Mouse (Mus musculus): Measurements from ENCODE around the gene Mau2. TPM values are rescaled to one million over a fixed set of nuclear protein-coding genes. Genes with fewer than 3 reads are reported as not detected.

The Mau2 gene
- polyA plus RNA-seq (2014; fragmentation: Illumina TruSeq; extraction: RNeasy Lipid Tissue Mini Kit (QIAGEN cat#74804); ENCODE audit: insufficient read depth, low read depth, low replicate concordance), result 17.0 TPM

GRCm38 (mm10) chr8:70042583-70043455 is at the start of gene Mau2, which contains the start of gene Sugp1:
TSS of gene Mau2 (minus strand) at chr8:70042734.
TSS of gene Sugp1 (plus strand) at chr8:70042813.

GRCm38 (mm10) chr8:70083285-70083684 is 40.8 kb upstream of the Mau2 start, which contains the start of gene Hapln4:
TSS of gene Hapln4 (plus strand) at chr8:70083457.

DNA sequence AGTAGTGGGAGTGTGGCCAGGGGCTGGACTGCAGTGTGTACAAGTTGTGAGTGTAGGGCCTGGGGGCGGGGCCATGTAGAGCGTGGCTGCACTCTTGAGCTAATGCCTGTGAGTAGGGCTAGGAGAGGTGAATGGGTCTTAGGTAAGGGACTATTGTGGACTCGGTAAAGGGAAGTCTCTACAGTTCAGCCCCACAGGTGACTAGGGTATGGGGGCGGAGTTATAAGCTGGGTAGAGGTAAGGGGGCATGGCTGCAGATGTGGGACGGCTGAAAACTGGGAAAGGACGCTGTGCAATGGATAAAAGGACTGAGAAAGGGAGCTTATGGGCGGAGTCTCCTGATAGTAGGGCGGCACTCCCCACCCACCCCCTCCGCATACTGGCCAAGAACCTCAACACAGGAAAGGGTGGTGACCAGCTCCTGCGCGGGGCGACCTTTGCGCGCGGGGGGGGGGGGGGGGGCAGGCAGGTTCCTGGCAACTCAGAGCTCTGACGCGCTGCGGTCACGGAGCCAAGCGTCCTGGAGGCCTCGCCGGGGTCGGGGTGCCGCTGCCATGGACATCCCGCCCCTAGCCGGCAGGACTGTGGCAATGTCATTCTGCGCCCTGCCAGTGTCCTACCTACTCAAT is 30.0 kb upstream of the Mau2 start, which contains the start of gene Tm6sf2:
Tm6sf2 (plus strand) TSS at position 484 of the 629 bp plus-strand sequence.

DNA sequence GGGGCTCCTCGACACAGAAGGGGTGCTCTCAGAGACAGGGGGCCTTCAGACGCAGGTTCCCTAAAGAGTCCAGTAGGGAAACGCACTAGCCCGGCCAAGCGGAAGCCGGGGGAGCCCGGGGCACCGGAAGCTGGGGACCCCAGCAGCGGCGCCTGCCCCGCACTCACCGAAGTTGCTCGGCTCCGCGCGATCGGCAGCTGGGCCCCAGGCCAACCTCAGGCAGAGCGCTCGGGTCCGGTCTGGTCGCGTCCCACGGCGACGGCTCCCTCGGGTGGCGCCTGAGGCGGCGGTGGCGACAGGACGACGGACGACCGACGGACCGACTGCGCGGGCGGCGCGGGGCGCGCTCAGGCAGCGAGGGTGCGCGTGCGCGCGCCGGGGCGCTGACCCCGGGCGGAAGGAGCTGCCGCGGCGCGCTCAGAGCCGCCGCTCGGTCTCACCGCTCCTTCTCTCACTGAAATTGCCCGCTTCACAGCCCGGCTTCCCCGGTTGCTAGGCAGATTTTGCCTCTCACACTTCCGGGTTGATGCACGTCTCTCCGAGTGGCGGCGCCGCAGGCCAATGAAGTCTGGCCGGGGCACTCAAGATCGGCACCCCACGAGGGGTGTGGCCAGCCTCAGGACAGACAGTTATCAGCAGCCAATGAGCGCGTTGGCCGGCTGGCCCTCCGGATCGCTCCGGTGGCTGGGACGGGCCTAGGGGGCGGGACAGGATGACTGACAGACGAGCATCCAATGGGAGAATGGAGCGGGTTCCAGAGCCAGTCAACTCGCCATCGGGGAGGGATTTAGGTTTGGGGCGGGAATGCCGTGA is 46.6 kb downstream of the Mau2 start, which contains the start of gene Gatad2a:
Gatad2a (minus strand) TSS at position 609 of the 813 bp plus-strand sequence.

Other genes starting within 250 kb of the Mau2 start
- gene Gmip, start 234.1 kb downstream of the Mau2 start, polyA plus RNA-seq (2014; fragmentation: Illumina TruSeq; extraction: RNeasy Lipid Tissue Mini Kit (QIAGEN cat#74804); ENCODE audit: insufficient read depth, low read depth, low replicate concordance), result 12.9 TPM
- 1.1 TPM for gene Lpar2, start 220.3 kb downstream of the Mau2 start, polyA plus RNA-seq (2014; fragmentation: Illumina TruSeq; extraction: RNeasy Lipid Tissue Mini Kit (QIAGEN cat#74804); ENCODE audit: insufficient read depth, low read depth, low replicate concordance)
- gene Pbx4, start 210.2 kb downstream of the Mau2 start, polyA plus RNA-seq (2014; fragmentation: Illumina TruSeq; extraction: RNeasy Lipid Tissue Mini Kit (QIAGEN cat#74804); ENCODE audit: insufficient read depth, low read depth, low replicate concordance), result 2.6 TPM
- gene Cilp2, start 155.0 kb downstream of the Mau2 start, polyA plus RNA-seq (2014; fragmentation: Illumina TruSeq; extraction: RNeasy Lipid Tissue Mini Kit (QIAGEN cat#74804); ENCODE audit: insufficient read depth, low read depth, low replicate concordance), result 0.38 TPM
- 0.35 TPM for gene Tssk6, start 140.6 kb downstream of the Mau2 start, polyA plus RNA-seq (2014; fragmentation: Illumina TruSeq; extraction: RNeasy Lipid Tissue Mini Kit (QIAGEN cat#74804); ENCODE audit: insufficient read depth, low read depth, low replicate concordance)
- 137 TPM for gene Ndufa13, start 140.2 kb downstream of the Mau2 start, polyA plus RNA-seq (2014; fragmentation: Illumina TruSeq; extraction: RNeasy Lipid Tissue Mini Kit (QIAGEN cat#74804); ENCODE audit: insufficient read depth, low read depth, low replicate concordance)
- 2.1 TPM for gene Yjefn3, start 140.0 kb downstream of the Mau2 start, polyA plus RNA-seq (2014; fragmentation: Illumina TruSeq; extraction: RNeasy Lipid Tissue Mini Kit (QIAGEN cat#74804); ENCODE audit: insufficient read depth, low read depth, low replicate concordance)
- 24.1 TPM for gene Gatad2a, start 46.4 kb downstream of the Mau2 start, polyA plus RNA-seq (2014; fragmentation: Illumina TruSeq; extraction: RNeasy Lipid Tissue Mini Kit (QIAGEN cat#74804); ENCODE audit: insufficient read depth, low read depth, low replicate concordance)
- 13.9 TPM for gene Sugp1, start 79 bp upstream of the Mau2 start, polyA plus RNA-seq (2014; fragmentation: Illumina TruSeq; extraction: RNeasy Lipid Tissue Mini Kit (QIAGEN cat#74804); ENCODE audit: insufficient read depth, low read depth, low replicate concordance)
- 1.8 TPM for gene Tm6sf2, start 30.2 kb upstream of the Mau2 start, polyA plus RNA-seq (2014; fragmentation: Illumina TruSeq; extraction: RNeasy Lipid Tissue Mini Kit (QIAGEN cat#74804); ENCODE audit: insufficient read depth, low read depth, low replicate concordance)
- not detected for gene Hapln4, start 40.7 kb upstream of the Mau2 start, polyA plus RNA-seq (2014; fragmentation: Illumina TruSeq; extraction: RNeasy Lipid Tissue Mini Kit (QIAGEN cat#74804); ENCODE audit: insufficient read depth, low read depth, low replicate concordance)
- gene Ncan, start 78.1 kb upstream of the Mau2 start, polyA plus RNA-seq (2014; fragmentation: Illumina TruSeq; extraction: RNeasy Lipid Tissue Mini Kit (QIAGEN cat#74804); ENCODE audit: insufficient read depth, low read depth, low replicate concordance), result not detected
- 20.7 TPM for gene Nr2c2ap, start 88.6 kb upstream of the Mau2 start, polyA plus RNA-seq (2014; fragmentation: Illumina TruSeq; extraction: RNeasy Lipid Tissue Mini Kit (QIAGEN cat#74804); ENCODE audit: insufficient read depth, low read depth, low replicate concordance)
- 15.4 TPM for gene Rfxank, start 96.4 kb upstream of the Mau2 start, polyA plus RNA-seq (2014; fragmentation: Illumina TruSeq; extraction: RNeasy Lipid Tissue Mini Kit (QIAGEN cat#74804); ENCODE audit: insufficient read depth, low read depth, low replicate concordance)
- gene Borcs8, start 96.8 kb upstream of the Mau2 start, polyA plus RNA-seq (2014; fragmentation: Illumina TruSeq; extraction: RNeasy Lipid Tissue Mini Kit (QIAGEN cat#74804); ENCODE audit: insufficient read depth, low read depth, low replicate concordance), result 30.0 TPM
- gene Mef2b, start 97.0 kb upstream of the Mau2 start, polyA plus RNA-seq (2014; fragmentation: Illumina TruSeq; extraction: RNeasy Lipid Tissue Mini Kit (QIAGEN cat#74804); ENCODE audit: insufficient read depth, low read depth, low replicate concordance), result 0.18 TPM
- 27.7 TPM for gene Tmem161a, start 129.6 kb upstream of the Mau2 start, polyA plus RNA-seq (2014; fragmentation: Illumina TruSeq; extraction: RNeasy Lipid Tissue Mini Kit (QIAGEN cat#74804); ENCODE audit: insufficient read depth, low read depth, low replicate concordance)
- 5.3 TPM for gene Slc25a42, start 169.6 kb upstream of the Mau2 start, polyA plus RNA-seq (2014; fragmentation: Illumina TruSeq; extraction: RNeasy Lipid Tissue Mini Kit (QIAGEN cat#74804); ENCODE audit: insufficient read depth, low read depth, low replicate concordance)
- gene Sugp2, start 191.5 kb upstream of the Mau2 start, polyA plus RNA-seq (2014; fragmentation: Illumina TruSeq; extraction: RNeasy Lipid Tissue Mini Kit (QIAGEN cat#74804); ENCODE audit: insufficient read depth, low read depth, low replicate concordance), result 14.4 TPM
- 8.7 TPM for gene Armc6, start 191.7 kb upstream of the Mau2 start, polyA plus RNA-seq (2014; fragmentation: Illumina TruSeq; extraction: RNeasy Lipid Tissue Mini Kit (QIAGEN cat#74804); ENCODE audit: insufficient read depth, low read depth, low replicate concordance)
- gene Homer3, start 240.1 kb upstream of the Mau2 start, polyA plus RNA-seq (2014; fragmentation: Illumina TruSeq; extraction: RNeasy Lipid Tissue Mini Kit (QIAGEN cat#74804); ENCODE audit: insufficient read depth, low read depth, low replicate concordance), result 25.3 TPM

Measured in lung, adult 10 weeks (tissue).